Mouse (Mus musculus): ENCODE data around the gene Pop4.

GRCm38 (mm10) chr7:38224577-38225369 is 46.5 kb downstream of the Pop4 start:
- TF ChIP-seq CTCF (IDR thresholded peaks at IDR 0.05; ENCODE audit: borderline replicate concordance, insufficient read depth, low read depth, low read length), result no peak
- TF ChIP-seq POLR2A (IDR thresholded peaks at IDR 0.05; ENCODE audit: borderline replicate concordance, insufficient read depth, low read length), result no peak
